In the genomic region with DNA sequence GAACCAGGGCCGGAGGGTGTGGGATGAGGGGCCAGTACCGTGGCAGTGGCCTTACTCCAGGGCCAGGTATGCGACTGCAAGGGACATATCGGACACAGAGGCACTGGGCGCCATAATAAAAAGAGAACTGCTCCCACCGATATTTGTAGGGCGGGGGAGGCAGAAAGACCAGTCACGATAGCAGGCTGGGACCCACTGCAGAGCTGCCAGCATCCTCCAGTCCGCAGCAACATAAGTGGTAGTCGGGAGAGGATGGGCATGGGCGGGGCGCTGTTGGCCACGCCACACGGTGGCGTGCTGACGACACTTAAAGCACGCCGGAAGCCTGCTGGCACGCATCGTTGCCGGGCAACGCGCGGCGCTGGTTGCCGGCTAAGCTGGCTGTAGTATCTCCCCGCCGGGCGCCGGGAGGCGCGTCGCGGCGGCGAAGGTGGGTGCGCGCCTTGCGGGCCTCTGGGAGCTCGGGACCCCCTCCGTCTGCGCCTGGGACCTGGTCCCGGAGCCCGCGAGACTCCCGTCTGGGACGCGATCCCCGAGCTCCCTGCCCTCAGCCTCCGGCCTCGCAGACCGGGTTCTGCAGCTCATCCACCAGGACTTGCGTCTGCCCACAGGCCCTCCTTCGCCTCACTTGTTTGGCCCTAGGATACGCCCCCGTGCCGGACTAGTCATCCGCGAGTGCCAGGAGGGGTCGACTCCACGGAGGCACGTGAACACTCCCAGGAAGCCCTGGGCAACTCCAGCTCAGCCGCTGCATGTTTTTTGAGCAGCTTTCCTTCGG, we compare ENCODE assay signal across 8 mouse cellular contexts. TPM values are rescaled to one million over a fixed set of nuclear protein-coding genes. Genes with fewer than 3 reads are reported as not detected.
DNase-seq lines count a peak whose midpoint lies in the region; ATAC-seq lines count a peak whose summit lies in the region.

TSS of gene Clba1 (plus strand) at position 351 of the 778 bp plus-strand sequence.

- peaks cover 28% of the 10 kb centered on the region for H3K36me3 ChIP-seq in forebrain, embryonic 10.5 days (replicated peaks)
- no peaks in the 10 kb centered on the region for H3K36me3 ChIP-seq in heart, embryonic 16.5 days (ENCODE audit: control insufficient read depth, insufficient read depth)
- no peaks in the 10 kb centered on the region for H3K36me3 ChIP-seq in liver, embryonic 15.5 days (replicated peaks)
- peaks cover 12% of the 10 kb centered on the region for H3K36me3 ChIP-seq in neural tube, embryonic 12.5 days

- H3K4me1 ChIP-seq in forebrain, embryonic 10.5 days, result peaks cover 36% of the 10 kb centered on the region
- H3K4me1 ChIP-seq in heart, embryonic 16.5 days (ENCODE audit: control insufficient read depth, insufficient read depth, low read length), result peaks cover 24% of the 10 kb centered on the region
- H3K4me1 ChIP-seq in liver, embryonic 15.5 days (replicated peaks), result peaks cover 20% of the 10 kb centered on the region
- H3K4me1 ChIP-seq in neural tube, embryonic 12.5 days, result peaks cover 18% of the 10 kb centered on the region

- peaks cover 43% of the 10 kb centered on the region for H3K27me3 ChIP-seq in forebrain, embryonic 10.5 days (ENCODE audit: poor library complexity, severe bottlenecking)
- no peaks in the 10 kb centered on the region for H3K27me3 ChIP-seq in heart, embryonic 16.5 days (ENCODE audit: control insufficient read depth, insufficient read depth, low read length)
- H3K27me3 ChIP-seq in liver, embryonic 15.5 days, result peaks cover 79% of the 10 kb centered on the region
- H3K27me3 ChIP-seq in neural tube, embryonic 12.5 days (replicated peaks), result peaks cover 6% of the 10 kb centered on the region; the same call in 1 of the 2 replicates

- ATAC-seq in CD4-positive, CD25-positive, alpha-beta regulatory T cell, adult 4 months, result peak; percentile 100
- peak; percentile 87 for ATAC-seq in heart, embryonic 16.5 days (replicated peaks; ENCODE audit: extremely low read depth, insufficient read depth, low FRiP score)
- ATAC-seq in liver, embryonic 15.5 days (ENCODE audit: insufficient read depth), result peak; percentile 76
- ATAC-seq in neural tube, embryonic 12.5 days (ENCODE audit: low FRiP score, low read depth), result peak; percentile 92

- no peaks in the 10 kb centered on the region for H3K9me3 ChIP-seq in forebrain, embryonic 10.5 days
- H3K9me3 ChIP-seq in heart, embryonic 16.5 days (replicated peaks; ENCODE audit: control insufficient read depth, low read length), result no peaks in the 10 kb centered on the region
- no peaks in the 10 kb centered on the region for H3K9me3 ChIP-seq in liver, embryonic 15.5 days (replicated peaks)
- no peaks in the 10 kb centered on the region for H3K9me3 ChIP-seq in neural tube, embryonic 12.5 days

- H3K27ac ChIP-seq in forebrain, embryonic 10.5 days, result peak within 1 kb of the TSS; percentile 80
- peak within 1 kb of the TSS; percentile 27; the same call in 1 of the 2 replicates for H3K27ac ChIP-seq in heart, embryonic 16.5 days (ENCODE audit: low read length)
- no peak within 1 kb of the TSS for H3K27ac ChIP-seq in liver, embryonic 15.5 days (replicated peaks)
- H3K27ac ChIP-seq in neural tube, embryonic 12.5 days, result peak within 1 kb of the TSS; percentile 42; the same call in 1 of the 2 replicates

- WGBS in forebrain, embryonic 10.5 days, result under 1% methylated on average over 64 of the region's 64 CpGs
- WGBS in heart, embryonic 16.5 days, result 1% methylated on average over 64 of the region's 64 CpGs
- WGBS in liver, embryonic 15.5 days (ENCODE audit: insufficient replicate concordance), result 2% methylated on average over 64 of the region's 64 CpGs
- 2% methylated on average over 58 of the region's 64 CpGs for WGBS in neural tube, embryonic 12.5 days

- H3K9ac ChIP-seq in heart, embryonic 16.5 days (ENCODE audit: low read length), result peak within 1 kb of the TSS; percentile 64
- H3K9ac ChIP-seq in liver, embryonic 15.5 days, result peak within 1 kb of the TSS; percentile 7; the same call in 1 of the 2 replicates
- H3K9ac ChIP-seq in neural tube, embryonic 12.5 days, result peak within 1 kb of the TSS; percentile 60

- peak; percentile 69 for DNase-seq in c-Kit-negative CD71-positive TER-119-positive erythroid progenitor cells, embryonic 14.5 days (ENCODE audit: low read depth, low spot score)
- DNase-seq in forebrain, embryonic 10.5 days (ENCODE audit: extremely low spot score, low spot score), result peak; percentile 89
- peak; percentile 95 to 97 for DNase-seq in kidney, postnatal 36 days
- DNase-seq in telencephalon, adult 2 months (ENCODE audit: low read depth, low spot score), result peak; percentile 92

- H3K4me2 ChIP-seq in heart, embryonic 16.5 days (ENCODE audit: low read depth, low read length), result peak within 1 kb of the TSS; percentile 91
- H3K4me2 ChIP-seq in liver, embryonic 15.5 days, result peak within 1 kb of the TSS; percentile 84
- H3K4me2 ChIP-seq in neural tube, embryonic 12.5 days (replicated peaks), result peak within 1 kb of the TSS; percentile 92

- peak within 1 kb of the TSS; percentile 79 for H3K4me3 ChIP-seq in forebrain, embryonic 10.5 days
- peak within 1 kb of the TSS; percentile 77 for H3K4me3 ChIP-seq in heart, embryonic 16.5 days (ENCODE audit: low read length)
- peak within 1 kb of the TSS; percentile 62 for H3K4me3 ChIP-seq in liver, embryonic 15.5 days (replicated peaks)
- peak within 1 kb of the TSS; percentile 62 for H3K4me3 ChIP-seq in neural tube, embryonic 12.5 days

RNA-seq across cellular contexts. Expression of gene Clba1, which starts in this region (rescaled TPM):
- polyA plus RNA-seq in CD4-positive, CD25-positive, alpha-beta regulatory T cell, adult 4 months (2017; shearing (Covaris generic)), result under 1 TPM in 1 of 2 experiments, not detected in 1; 0.22 TPM
- 11.3 and 12.3 TPM in 2 replicates for polyA plus RNA-seq in forebrain, embryonic 10.5 days (2016; fragmentation: Nextera tagmentation; extraction: Ambion mirVana)
- 6.0 and 8.4 TPM in 2 replicates for polyA plus RNA-seq in heart, embryonic 16.5 days (2015; fragmentation: Nextera tagmentation; extraction: Ambion mirVana)
- 0.43 and 0.61 TPM in 2 replicates for polyA plus RNA-seq in liver, embryonic 15.5 days (2015; fragmentation: Nextera tagmentation; extraction: Ambion mirVana)
- polyA plus RNA-seq in neural tube, embryonic 12.5 days (2016; fragmentation: Nextera tagmentation; extraction: Ambion mirVana), result 16.5 and 18.6 TPM in 2 replicates

Comparison
In these comparisons a context has a peak if more than half of its experiments do, and no peak if none do; other contexts are left out.
1. Peak in ATAC-seq in CD4-positive, CD25-positive, alpha-beta regulatory T cell, adult 4 months; RNA of the gene not detected or under 1 TPM.
2. Peak in ATAC-seq, H3K4me3 ChIP-seq, H3K9ac ChIP-seq and H3K4me2 ChIP-seq in liver, embryonic 15.5 days; RNA of the gene not detected or under 1 TPM.
3. H3K9ac ChIP-seq: peak in every context shown above with its lines; median percentile 64 in heart, embryonic 16.5 days; 60 in neural tube, embryonic 12.5 days; 7 in liver, embryonic 15.5 days.